Mouse (Mus musculus): ENCODE measurements around the gene Plekhm2.

DNA sequence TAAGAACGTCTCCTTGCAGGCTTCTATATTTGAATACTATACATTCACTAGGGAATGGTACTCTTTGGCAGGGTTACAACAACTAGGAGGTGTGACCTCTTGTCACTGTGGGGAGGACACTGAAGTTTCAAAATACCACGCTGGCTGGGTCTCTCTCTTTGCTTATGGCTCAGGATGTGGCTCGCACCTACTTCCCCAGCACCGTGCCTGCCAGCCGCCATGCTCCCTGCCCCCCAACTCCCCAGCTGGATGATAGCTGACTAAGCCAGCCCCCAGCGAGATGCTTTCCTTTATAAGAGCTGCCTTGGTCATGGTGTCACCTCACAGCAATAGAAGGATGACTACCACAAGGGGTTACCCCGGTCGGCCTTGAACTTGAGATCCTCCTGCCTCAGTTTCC, 11.7 kb downstream of the Plekhm2 start:
- TF ChIP-seq CTCF (IDR thresholded peaks at IDR 0.05; ENCODE audit: control insufficient read depth, insufficient read depth, insufficient replicate concordance, low read depth, low read length) (no peak), POLR2A (IDR thresholded peaks at IDR 0.05; ENCODE audit: control insufficient read depth, low read depth, low read length) (no peak)
